Mouse (Mus musculus) heart, embryonic 14.5 days (tissue): ENCODE measurements at regions not wholly inside any gene's neighbourhood (a gene's known extent, or its start where the extent isn't known, plus 50 kb on each side); places are given as distances from the start of the nearest gene placed in this dataset.

ENCODE experiments used
- ATAC-seq: fragments of 200-750 bp; cut with Nextera tagmentation; 2 replicates; pipeline ENCODE4 v1.8.0; 2017; ENCODE audit warnings: low read depth, moderate TSS enrichment; ENCODE audit not compliant: insufficient number of reproducible peaks, insufficient read depth, low FRiP score
- H3K27ac ChIP-seq, 2 experiments: fragments of 200-500 bp in 1 of 2; fragments of 300-500 bp in 1 of 2; sonication (generic) in 1 of 2; replicated peaks in 1 of 2; 2 replicates each; pipeline ENCODE4 v1.5.1; 2012 to 2014; ENCODE audit warnings: low read depth in 2 of 2, low read length in 2 of 2, control low read depth in 1 of 2, mild to moderate bottlenecking in 1 of 2, mixed read lengths in 1 of 2; ENCODE audit not compliant: control insufficient read depth in 1 of 2, insufficient read depth in 1 of 2
- H3K27me3 ChIP-seq: fragments of 300-500 bp; sonication (generic); 2 replicates; pipeline ENCODE4 v1.6.1; 2014; ENCODE audit warnings: mild to moderate bottlenecking, low read length, control low read depth; ENCODE audit not compliant: control insufficient read depth, insufficient read depth
- H3K36me3 ChIP-seq: fragments of 300-500 bp; sonication (generic); 2 replicates; pipeline ENCODE4 v1.6.1; 2014; ENCODE audit warnings: mild to moderate bottlenecking, control low read depth, low read length, mixed read lengths; ENCODE audit not compliant: control insufficient read depth, insufficient read depth
- H3K4me1 ChIP-seq, 2 experiments: fragments of 200-500 bp in 1 of 2; fragments of 300-500 bp in 1 of 2; sonication (generic) in 1 of 2; 2 replicates each; pipeline ENCODE4 v1.6.1; 2012 to 2014; ENCODE audit warnings: low read length in 2 of 2, control low read depth in 1 of 2, mixed read lengths in 1 of 2; ENCODE audit not compliant: control insufficient read depth in 2 of 2, insufficient read depth in 2 of 2
- H3K4me2 ChIP-seq: fragments of 300-500 bp; sonication (generic); 2 replicates; pipeline ENCODE4 v1.6.1; 2014; ENCODE audit warnings: mild to moderate bottlenecking, low read length
- H3K4me3 ChIP-seq, 2 experiments: fragments of 200-500 bp in 1 of 2; fragments of 300-500 bp in 1 of 2; sonication (generic) in 1 of 2; 2 replicates each; pipeline ENCODE4 v1.5.1; 2012 to 2014; ENCODE audit warnings: low read length in 2 of 2, mild to moderate bottlenecking in 2 of 2, control low read depth in 1 of 2, low read depth in 1 of 2, moderate library complexity in 1 of 2; ENCODE audit not compliant: control insufficient read depth in 1 of 2, insufficient read depth in 1 of 2
- H3K9ac ChIP-seq: fragments of 300-500 bp; sonication (generic); 2 replicates; pipeline ENCODE4 v1.6.1; 2014; ENCODE audit warnings: mild to moderate bottlenecking, low read length
- H3K9me3 ChIP-seq: fragments of 300-500 bp; sonication (generic); 2 replicates; pipeline ENCODE4 v1.6.1; 2016; ENCODE audit warnings: low read length, control low read depth; ENCODE audit not compliant: control insufficient read depth
- WGBS: fragments of 180-500 bp; shearing (Covaris S2); extraction: QIAGEN DNeasy Blood & Tissue Kit; methylation state at CpG from one replicate; pipeline ENCODE4 v1.1.7; 2014; 5-methylcytosine and 5-hydroxymethylcytosine counted together

GRCm38 (mm10) chr12:71561918-71562572, 252.4 kb downstream of the Dact1 start:
- no peak overlapping the region for H3K4me3 ChIP-seq
- H3K9ac ChIP-seq: no peak overlapping the region
- WGBS: 78% methylated on average over 8 of the region's 8 CpGs
- no peaks in the 10 kb centered on the region for H3K9me3 ChIP-seq
- no peaks in the 10 kb centered on the region for H3K27me3 ChIP-seq
- H3K36me3 ChIP-seq: no peaks in the 10 kb centered on the region
- H3K4me1 ChIP-seq: no peaks in the 10 kb centered on the region
- no peak overlapping the region for H3K4me2 ChIP-seq
- no peak for ATAC-seq
- no peak overlapping the region for H3K27ac ChIP-seq

GRCm38 (mm10) chr12:71563219-71563618, 253.5 kb downstream of the Dact1 start:
- Histone ChIP-seq H3K27ac (no peak overlapping the region), H3K4me3 (no peak overlapping the region), H3K9ac (no peak overlapping the region), H3K9me3 (no peaks in the 10 kb centered on the region), H3K4me1 (no peaks in the 10 kb centered on the region), H3K4me2 (no peak overlapping the region), H3K27me3 (no peaks in the 10 kb centered on the region), H3K36me3 (no peaks in the 10 kb centered on the region)
- WGBS: 85% methylated on average over 4 of the region's 4 CpGs
- no peak for ATAC-seq

GRCm38 (mm10) chr12:71566371-71566770, 256.7 kb downstream of the Dact1 start:
- Histone ChIP-seq H3K27ac (no peak overlapping the region), H3K4me1 (no peaks in the 10 kb centered on the region), H3K9ac (no peak overlapping the region), H3K9me3 (no peaks in the 10 kb centered on the region), H3K36me3 (no peaks in the 10 kb centered on the region), H3K4me2 (no peak overlapping the region), H3K4me3 (no peak overlapping the region), H3K27me3 (no peaks in the 10 kb centered on the region)
- ATAC-seq: no peak
- WGBS: 88% methylated on average over 3 of the region's 3 CpGs

- Histone ChIP-seq H3K4me1 (peaks cover 0 to 3% of the 10 kb centered on the region in 2 experiments; a peak in 1 of 4 replicates), H3K4me2 (no peak overlapping the region), H3K27ac (no peak overlapping the region), H3K9me3 (no peaks in the 10 kb centered on the region), H3K27me3 (no peaks in the 10 kb centered on the region), H3K36me3 (no peaks in the 10 kb centered on the region), H3K9ac (no peak overlapping the region), H3K4me3 (no peak overlapping the region)
- no peak for ATAC-seq
- 70% methylated on average over 5 of the region's 5 CpGs for WGBS
Observed at GRCm38 (mm10) chr12:71568251-71568650, 258.6 kb downstream of the Dact1 start.

- WGBS: 81% methylated on average over 6 of the region's 6 CpGs
Observed at GRCm38 (mm10) chr12:71568880-71569390, 259.3 kb downstream of the Dact1 start.

GRCm38 (mm10) chr12:71569662-71570061, 260.0 kb downstream of the Dact1 start:
- H3K4me2 ChIP-seq: no peak overlapping the region
- H3K27me3 ChIP-seq: no peaks in the 10 kb centered on the region
- peaks cover 3 to 4% of the 10 kb centered on the region in 2 experiments for H3K4me1 ChIP-seq
- no peaks in the 10 kb centered on the region for H3K9me3 ChIP-seq
- no peak for ATAC-seq
- no peak overlapping the region for H3K4me3 ChIP-seq
- no peak overlapping the region for H3K9ac ChIP-seq
- H3K36me3 ChIP-seq: no peaks in the 10 kb centered on the region
- WGBS: 56% methylated on average over 12 of the region's 12 CpGs
- H3K27ac ChIP-seq: no peak overlapping the region

More at GRCm38 (mm10) chr12:71568880-71569390, 259.3 kb downstream of the Dact1 start:
- Histone ChIP-seq H3K4me2 (no peak overlapping the region), H3K27ac (no peak overlapping the region), H3K36me3 (no peaks in the 10 kb centered on the region), H3K9me3 (no peaks in the 10 kb centered on the region), H3K4me3 (no peak overlapping the region), H3K4me1 (peaks cover 0 to 3% of the 10 kb centered on the region in 2 experiments; a peak in 1 of 4 replicates), H3K9ac (no peak overlapping the region), H3K27me3 (no peaks in the 10 kb centered on the region)
- ATAC-seq: no peak

GRCm38 (mm10) chr12:71570116-71570515, 260.4 kb downstream of the Dact1 start:
- H3K4me2 ChIP-seq: no peak overlapping the region
- no peak overlapping the region for H3K9ac ChIP-seq
- H3K36me3 ChIP-seq: no peaks in the 10 kb centered on the region
- H3K9me3 ChIP-seq: no peaks in the 10 kb centered on the region
- no peak overlapping the region for H3K4me3 ChIP-seq
- no peak overlapping the region for H3K27ac ChIP-seq
- 81% methylated on average over 2 of the region's 2 CpGs for WGBS
- no peak for ATAC-seq
- H3K4me1 ChIP-seq: peaks cover 8% of the 10 kb centered on the region in 2 experiments
- no peaks in the 10 kb centered on the region for H3K27me3 ChIP-seq
